Mouse (Mus musculus) retina, postnatal 7 days (tissue): ENCODE measurements around the gene Tmem120b.

Experiments
- DNase-seq: peaks from one replicate; pipeline ENCODE4 v3.0.0-alpha.2; 2012; ENCODE audit warnings: low read depth, low spot score

Tmem120b gene

GRCm38 (mm10) chr5:123159446-123159845 lies 91.2 kb downstream of the Tmem120b start:
- DNase-seq, result no peak

DNA sequence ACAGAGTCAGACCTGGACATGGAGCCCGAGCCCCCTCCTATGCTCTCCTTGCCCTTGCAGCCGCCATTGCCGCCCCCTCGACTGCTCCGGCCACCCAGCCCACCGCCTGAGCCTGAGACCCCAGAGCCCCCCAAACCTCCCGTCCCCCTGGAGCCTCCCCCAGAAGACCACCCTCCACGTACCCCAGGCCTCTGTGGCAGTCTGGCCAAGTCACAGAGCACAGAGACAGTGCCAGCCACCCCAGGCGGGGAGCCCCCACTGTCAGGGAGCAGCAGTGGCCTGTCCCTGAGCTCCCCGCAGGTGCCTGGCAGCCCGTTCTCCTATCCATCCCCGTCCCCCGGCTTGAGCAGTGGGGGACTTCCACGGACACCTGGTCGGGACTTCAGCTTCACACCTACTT lies 91.7 kb downstream of the Tmem120b start:
- no peak for DNase-seq

DNA sequence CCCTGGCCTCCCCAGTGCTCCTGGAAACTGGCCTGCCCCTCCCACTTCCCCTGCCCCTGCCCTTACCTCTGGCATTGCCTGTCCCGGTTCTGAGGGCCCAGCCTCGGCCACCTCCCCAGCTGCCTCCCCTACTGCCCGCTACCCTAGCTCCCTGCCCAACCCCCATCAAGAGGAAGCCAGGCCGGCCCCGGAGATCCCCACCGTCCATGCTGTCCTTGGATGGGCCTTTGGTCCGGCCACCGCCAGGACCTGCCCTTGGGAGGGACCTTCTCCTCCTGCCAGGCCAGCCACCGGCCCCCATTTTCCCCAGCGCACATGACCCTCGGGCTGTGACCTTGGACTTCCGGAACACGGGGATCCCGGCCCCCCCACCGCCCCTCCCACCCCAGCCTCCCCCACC lies 92.1 kb downstream of the Tmem120b start:
- no peak for DNase-seq

DNA sequence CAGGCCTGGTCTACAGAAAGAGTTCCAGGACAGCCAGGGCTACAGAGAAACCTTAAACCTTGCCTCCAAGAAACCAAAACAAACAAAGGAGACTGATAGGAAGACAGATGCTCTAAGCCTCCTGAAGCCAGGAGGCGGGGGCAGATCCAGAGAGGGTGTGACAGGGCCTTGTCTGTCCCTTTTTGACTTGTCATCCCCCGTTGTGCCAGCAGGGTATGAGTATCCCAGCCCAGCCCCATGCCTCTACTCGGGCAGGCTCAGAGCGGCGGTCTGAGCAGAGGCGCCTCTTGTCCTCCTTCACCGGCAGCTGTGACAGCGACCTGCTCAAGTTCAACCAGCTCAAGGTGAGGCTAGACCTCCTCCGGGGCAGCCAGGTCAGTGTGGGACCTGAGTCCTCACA lies 94.7 kb downstream of the Tmem120b start:
- no peak for DNase-seq

- DNase-seq, result no peak
These were observed 98.2 kb downstream of the Tmem120b start for GRCm38 (mm10) chr5:123166437-123166836.
